ENCODE assay signal across 8 mouse cellular contexts in genomic region chr4:155561661-155562442, GRCm38 (mm10). TPM values are rescaled to one million over a fixed set of nuclear protein-coding genes. Genes with fewer than 3 reads are reported as not detected.
DNase-seq lines count a peak whose midpoint lies in the region; ATAC-seq and TF ChIP-seq lines count a peak whose summit lies in the region.

TSS of gene Nadk (plus strand) at chr4:155562378.

- no peaks in the 10 kb centered on the region for H3K9me3 ChIP-seq in heart, embryonic 14.5 days (ENCODE audit: control insufficient read depth, low read length)
- H3K9me3 ChIP-seq in midbrain, embryonic 10.5 days (replicated peaks): no peaks in the 10 kb centered on the region

- TF ChIP-seq POLR2A in embryonic fibroblast, embryonic 13.5 days (IDR thresholded peaks at IDR 0.05; ENCODE audit: low read depth, low read length): no peak

- intact Hi-C loops in left cerebral cortex, postnatal 36 days (cut with DNase I): no loop called here

- peak within 1 kb of the TSS; percentile 71 for H3K27ac ChIP-seq in embryonic fibroblast, embryonic 13.5 days (ENCODE audit: insufficient read depth, low read length)
- peak within 1 kb of the TSS; percentile 78 to 92 for H3K27ac ChIP-seq in heart, embryonic 14.5 days (replicated peaks in 1 of 2; ENCODE audit: control insufficient read depth in 1 of 2, insufficient read depth in 1 of 2, low read depth in 2 of 2, low read length in 2 of 2)
- peak within 1 kb of the TSS; percentile 84 for H3K27ac ChIP-seq in midbrain, embryonic 10.5 days (replicated peaks)

- H3K27me3 ChIP-seq in heart, embryonic 14.5 days (ENCODE audit: control insufficient read depth, insufficient read depth, low read length): no peaks in the 10 kb centered on the region
- no peaks in the 10 kb centered on the region for H3K27me3 ChIP-seq in midbrain, embryonic 10.5 days (ENCODE audit: low read depth, poor library complexity, severe bottlenecking)

- 73% methylated on average over 7 of the region's 7 CpGs for WGBS in heart, embryonic 14.5 days
- WGBS in midbrain, embryonic 10.5 days: 81% methylated on average over 7 of the region's 7 CpGs

- H3K4me2 ChIP-seq in heart, embryonic 14.5 days (ENCODE audit: low read length): peak within 1 kb of the TSS; percentile 94

- H3K4me1 ChIP-seq in embryonic fibroblast, embryonic 13.5 days (ENCODE audit: control insufficient read depth, insufficient read depth, low read length): peaks cover 20% of the 10 kb centered on the region
- peaks cover 29 to 54% of the 10 kb centered on the region in 2 experiments for H3K4me1 ChIP-seq in heart, embryonic 14.5 days (ENCODE audit: control insufficient read depth in 2 of 2, insufficient read depth in 2 of 2, low read length in 2 of 2)
- peaks cover 42% of the 10 kb centered on the region for H3K4me1 ChIP-seq in midbrain, embryonic 10.5 days

- peak within 1 kb of the TSS; percentile 64 for H3K9ac ChIP-seq in heart, embryonic 14.5 days (ENCODE audit: low read length)

- no peak for TF ChIP-seq CTCF in embryonic fibroblast, embryonic 13.5 days (IDR thresholded peaks at IDR 0.05; ENCODE audit: borderline replicate concordance, insufficient read depth, low read length)

- H3K4me3 ChIP-seq in embryonic fibroblast, embryonic 13.5 days (ENCODE audit: insufficient read depth, low read length): 0 out of 2 replicates have a peak within 1 kb of the TSS, but pooled peaks have one; percentile 13
- peak within 1 kb of the TSS; percentile 36 to 78 for H3K4me3 ChIP-seq in heart, embryonic 14.5 days (ENCODE audit: control insufficient read depth in 1 of 2, insufficient read depth in 1 of 2, low read depth in 1 of 2, low read length in 2 of 2)
- peak within 1 kb of the TSS; percentile 79 for H3K4me3 ChIP-seq in midbrain, embryonic 10.5 days

- H3K36me3 ChIP-seq in heart, embryonic 14.5 days (ENCODE audit: control insufficient read depth, insufficient read depth, low read length): peaks cover 48% of the 10 kb centered on the region
- H3K36me3 ChIP-seq in midbrain, embryonic 10.5 days: peaks cover 47% of the 10 kb centered on the region

- peak; percentile 43 for DNase-seq in kidney, adult 9 months
- DNase-seq in kidney, postnatal 36 days: no peak
- DNase-seq in NIH3T3 (ENCODE audit: low read depth): peak; percentile 28
- no peak for DNase-seq in left cerebral cortex, postnatal 36 days (ENCODE audit: low spot score in 2 of 2)
- no peak for DNase-seq in midbrain, embryonic 10.5 days (ENCODE audit: low spot score)
- DNase-seq in urinary bladder, postnatal 4 days (ENCODE audit: low spot score in 2 of 2): no peak

- no peak for ATAC-seq in heart, embryonic 14.5 days (ENCODE audit: insufficient number of reproducible peaks, insufficient read depth, low FRiP score, low read depth)

RNA-seq across cellular contexts. Expression of gene Nadk, which starts in this region (rescaled TPM):
- 116 and 130 TPM in 2 replicates for polyA plus RNA-seq in embryonic fibroblast, embryonic 13.5 days (2011; ENCODE audit: insufficient read length, low read depth, missing spikeins)
- 49.9 and 51.4 TPM in 2 replicates for polyA plus RNA-seq in heart, embryonic 14.5 days (2014; fragmentation: Nextera tagmentation; extraction: Ambion mirVana)
- total RNA-seq in left cerebral cortex, postnatal 36 days (2021): 10 to 100 TPM; 56.0 to 59.6 TPM
- 105 and 110 TPM in 2 replicates for polyA plus RNA-seq in midbrain, embryonic 10.5 days (2016; fragmentation: Nextera tagmentation; extraction: Ambion mirVana)

Comparison
In these comparisons a context has a peak if more than half of its experiments do, and no peak if none do; other contexts are left out.
1. DNase-seq: peak in kidney, adult 9 months (single experiment) and NIH3T3 (single experiment); none in kidney, postnatal 36 days (0 of 2), left cerebral cortex, postnatal 36 days (0 of 2), midbrain, embryonic 10.5 days (single experiment) and urinary bladder, postnatal 4 days (0 of 2).
2. H3K4me3 ChIP-seq: peak in every context shown above with its lines; median percentile 79 in midbrain, embryonic 10.5 days; 57 in heart, embryonic 14.5 days; 13 in embryonic fibroblast, embryonic 13.5 days.
3. Peak in every context shown above with its lines, with median percentiles within 50 percentile points of each other: H3K27ac ChIP-seq.